Mouse (Mus musculus) hindbrain, embryonic 15.5 days (tissue): ENCODE data around the gene Nat8f6. TPM values are rescaled to one million over a fixed set of nuclear protein-coding genes. Genes with fewer than 3 reads are reported as not detected.
"Not testable (repeated sequence)": the region's sequence is repeated elsewhere in the genome, so short reads cannot be mapped to it uniquely, and the experiment has no call there.

ENCODE experiments used
- ATAC-seq: fragments of 200-750 bp; cut with Nextera tagmentation; 2 replicates; pipeline ENCODE4 v1.8.0; 2017; ENCODE audit warnings: low read depth, moderate number of reproducible peaks, moderate TSS enrichment; ENCODE audit not compliant: low FRiP score
- H3K27ac ChIP-seq: fragments of 300-500 bp; sonication (generic); replicated peaks from 2 replicates; pipeline ENCODE4 v1.5.1; 2015; ENCODE audit warnings: mild to moderate bottlenecking, inconsistent platforms
- H3K27me3 ChIP-seq: fragments of 300-500 bp; sonication (generic); 2 replicates; pipeline ENCODE4 v1.6.1; 2015; ENCODE audit warnings: control low read depth, inconsistent platforms
- H3K36me3 ChIP-seq: fragments of 300-500 bp; sonication (generic); 2 replicates; pipeline ENCODE4 v1.6.1; 2015; ENCODE audit warnings: control low read depth, inconsistent platforms
- H3K4me1 ChIP-seq: fragments of 300-500 bp; sonication (generic); replicated peaks from 2 replicates; pipeline ENCODE4 v1.6.1; 2015; ENCODE audit warnings: control low read depth, inconsistent platforms
- H3K4me2 ChIP-seq: fragments of 300-500 bp; sonication (generic); 2 replicates; pipeline ENCODE4 v1.6.1; 2015; ENCODE audit warnings: moderate library complexity, mild to moderate bottlenecking, inconsistent platforms
- H3K4me3 ChIP-seq: fragments of 300-500 bp; sonication (generic); 2 replicates; pipeline ENCODE4 v1.5.1; 2015; ENCODE audit warnings: mild to moderate bottlenecking, inconsistent platforms
- H3K9ac ChIP-seq: fragments of 300-500 bp; sonication (generic); 2 replicates; pipeline ENCODE4 v1.6.1; 2015; ENCODE audit warnings: inconsistent platforms
- H3K9me3 ChIP-seq: fragments of 300-500 bp; sonication (generic); 2 replicates; pipeline ENCODE4 v1.6.1; 2016; ENCODE audit warnings: control low read depth, inconsistent platforms
- WGBS: fragments of 180-500 bp; shearing (Covaris S2); methylation state at CpG from one replicate; pipeline ENCODE4 v1.1.7; 2015; 5-methylcytosine and 5-hydroxymethylcytosine counted together
- microRNA-seq: library from miRNA; unstranded; fragments of <30 nt; microRNA quantifications from one replicate; pipeline ENCODE4, GENCODE M21; 2016
- polyA plus RNA-seq: library from polyadenylated mRNA; unstranded; fragments of >200 nt; fragmentation: Nextera tagmentation; extraction: Ambion mirVana; gene quantifications from 2 replicates; pipeline ENCODE4 v1.2.1, GENCODE M21; 2015

Nat8f6 gene
- polyA plus RNA-seq, 1 experiment from 2014 or later: not detected

- not testable (repeated sequence) for H3K9ac ChIP-seq, H3K27me3 ChIP-seq, H3K36me3 ChIP-seq, H3K4me3 ChIP-seq, H3K4me1 ChIP-seq, ATAC-seq, H3K27ac ChIP-seq, H3K9me3 ChIP-seq, H3K4me2 ChIP-seq
- WGBS: 89% methylated on average over 6 of the region's 6 CpGs
Measured at GRCm38 (mm10) chr6:85763127-85764070, 57.4 kb downstream of the Nat8f6 start.

- H3K4me3 ChIP-seq, H3K4me2 ChIP-seq, H3K9ac ChIP-seq, H3K27ac ChIP-seq, H3K36me3 ChIP-seq, ATAC-seq, H3K27me3 ChIP-seq, H3K9me3 ChIP-seq, H3K4me1 ChIP-seq: not testable (repeated sequence)
- 89% methylated on average over 1 of the region's 2 CpGs for WGBS
Measured at GRCm38 (mm10) chr6:85762678-85763077, 58.1 kb downstream of the Nat8f6 start.

Small RNA genes lying within 50 kb of the gene (microRNA-seq; reads per million reads assigned to microRNA genes)
- not detected for gene Mir6375

Other genes starting within 250 kb of the Nat8f6 start
- 4.5 and 5.1 TPM in 2 replicates for gene Alms1, start 233.4 kb downstream of the Nat8f6 start, polyA plus RNA-seq
- gene Nat8f7, start 107.7 kb downstream of the Nat8f6 start, polyA plus RNA-seq: not detected in 2 replicates
- 0.33 and 0.34 TPM in 2 replicates for gene Nat8f3, start 55.2 kb downstream of the Nat8f6 start, polyA plus RNA-seq
- 0.16 and 0.26 TPM in 2 replicates for gene Nat8f5, start within 50 bp of the Nat8f6 start, polyA plus RNA-seq
- gene Nat8, start 11.1 kb upstream of the Nat8f6 start, polyA plus RNA-seq: 0.14 TPM in 1 of 2 replicates, not detected in the other
- not detected in 2 replicates for gene Nat8f2, start 48.2 kb upstream of the Nat8f6 start, polyA plus RNA-seq
- 6.2 and 6.6 TPM in 2 replicates for gene Nat8f4, start 83.9 kb upstream of the Nat8f6 start, polyA plus RNA-seq
- gene Tprkb, start 90.9 kb upstream of the Nat8f6 start, polyA plus RNA-seq: 47.7 and 50.5 TPM in 2 replicates
- gene Nat8f1, start 94.7 kb upstream of the Nat8f6 start, polyA plus RNA-seq: 20.5 and 20.7 TPM in 2 replicates
- gene Dusp11, start 140.7 kb upstream of the Nat8f6 start, polyA plus RNA-seq: 52.2 and 53.9 TPM in 2 replicates
- not detected in 2 replicates for gene Figla, start 195.2 kb upstream of the Nat8f6 start, polyA plus RNA-seq
- gene Add2, start 207.7 kb upstream of the Nat8f6 start, polyA plus RNA-seq: 142 and 149 TPM in 2 replicates